Mouse (Mus musculus) erythroid progenitor cell, adult 5-6 weeks (primary cell): ENCODE results near the gene H60b. TPM values are rescaled to one million over a fixed set of nuclear protein-coding genes. Genes with fewer than 3 reads are reported as not detected.
"Not testable (repeated sequence)": the region's sequence is repeated elsewhere in the genome, so short reads cannot be mapped to it uniquely, and the experiment has no call there.

ENCODE experiments used
- ATAC-seq: replicated peaks from 2 replicates; pipeline ENCODE4 v1.8.0; 2016; ENCODE audit warnings: moderate number of reproducible peaks, mild to moderate bottlenecking, moderate TSS enrichment, inconsistent platforms; ENCODE audit not compliant: poor library complexity, low FRiP score, severe bottlenecking
- total RNA-seq, 2 experiments: library from RNA; stranded (forward) in 1 of 2; stranded (reverse) in 1 of 2; fragments of 150-400 nt in 1 of 2; fragments of 186-747, 209-891 nt in 1 of 2; gene quantifications; 2 replicates each; pipeline versions ENCODE4 v1.2.3 to v1.2.4; 2015 to 2017; ENCODE audit warnings: low replicate concordance in 2 of 2

H60b gene
- total RNA-seq, 2 experiments from 2014 or later, result not detected

DNA sequence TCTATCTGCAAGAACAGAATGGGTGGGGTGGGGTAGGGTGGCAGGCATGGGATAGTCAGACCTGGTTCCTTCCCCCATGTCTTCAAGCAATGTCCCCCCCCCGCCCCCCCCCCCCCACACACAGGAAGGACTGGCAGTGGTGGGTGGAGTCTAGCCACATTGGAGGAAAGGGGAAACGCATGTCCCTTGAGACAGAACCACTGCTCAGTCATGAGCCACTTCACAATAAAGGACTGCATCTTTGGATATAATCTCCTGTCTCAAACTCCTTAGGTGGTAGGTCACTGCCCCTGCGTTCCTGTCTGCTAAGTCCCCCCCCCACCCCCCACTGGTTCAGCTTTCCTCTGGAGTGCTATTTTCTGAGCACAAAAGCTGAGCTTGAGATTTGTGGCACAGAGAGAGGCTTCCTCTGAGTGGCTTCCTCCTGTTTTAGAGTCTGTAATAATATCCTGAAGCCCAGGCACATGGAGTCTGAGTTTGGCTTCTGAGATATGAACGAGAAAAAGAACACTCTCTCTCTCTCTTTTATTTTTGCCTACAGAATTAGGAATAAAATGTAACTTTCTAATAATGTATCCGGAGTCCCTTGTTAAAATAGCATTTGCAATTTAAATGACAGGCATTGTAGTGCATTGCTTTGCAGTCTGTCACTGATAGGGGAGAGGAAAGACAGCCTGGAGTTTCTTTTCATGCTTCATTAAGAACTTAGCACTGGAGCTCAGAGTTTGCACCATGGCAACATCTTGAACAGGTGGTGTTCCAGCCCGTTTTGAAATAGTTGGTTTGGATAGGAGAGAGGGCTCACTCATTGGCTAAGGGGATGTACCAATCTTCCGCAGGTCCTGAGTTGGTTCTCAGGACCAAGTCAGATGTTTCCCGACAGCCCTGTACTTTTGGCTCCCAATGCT, 112.7 kb downstream of the H60b start:
- not testable (repeated sequence) for ATAC-seq

DNA sequence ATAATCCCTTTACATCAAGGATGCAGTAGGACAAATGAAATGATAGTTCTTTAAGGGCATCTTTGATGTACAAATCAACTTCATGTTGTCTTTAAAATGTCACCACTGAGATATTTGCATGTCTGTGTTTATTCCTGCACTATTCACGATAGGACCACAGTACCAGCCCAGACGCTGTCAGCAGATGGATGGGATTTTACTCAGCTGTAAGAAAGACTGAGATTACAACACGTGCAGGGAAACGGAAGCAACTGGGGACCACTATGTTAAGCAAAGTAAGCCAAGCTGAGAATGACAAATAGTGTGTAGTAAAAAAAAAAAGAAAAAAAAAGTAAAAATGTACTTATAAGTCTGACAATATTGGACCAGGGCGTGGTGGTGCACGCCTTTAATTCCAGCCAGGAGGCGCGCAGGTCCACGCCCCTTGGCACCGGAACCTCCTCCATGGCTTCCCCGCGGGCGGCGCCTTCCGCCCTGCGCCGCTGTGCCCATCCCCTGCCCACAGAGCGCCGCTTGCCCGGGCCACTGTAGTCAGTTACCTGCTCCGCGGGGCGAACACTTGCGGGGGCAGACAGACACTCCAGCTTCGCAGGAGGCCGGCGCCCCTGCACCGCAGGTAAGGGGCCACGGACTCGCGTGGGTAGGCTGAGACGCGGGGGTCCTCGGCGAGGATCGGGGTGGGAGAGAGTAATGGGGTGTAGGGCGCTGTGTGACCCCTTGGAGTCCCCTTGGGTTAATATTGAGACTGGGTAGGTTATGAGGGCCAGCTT, 114.7 kb downstream of the H60b start:
- ATAC-seq, result not testable (repeated sequence)

- ATAC-seq, result no peak
Observed at GRCm38 (mm10) chr10:22273684-22274305, 115.4 kb downstream of the H60b start.

- no peak for ATAC-seq
Observed at GRCm38 (mm10) chr10:22274445-22275057, 116.2 kb downstream of the H60b start.

DNA sequence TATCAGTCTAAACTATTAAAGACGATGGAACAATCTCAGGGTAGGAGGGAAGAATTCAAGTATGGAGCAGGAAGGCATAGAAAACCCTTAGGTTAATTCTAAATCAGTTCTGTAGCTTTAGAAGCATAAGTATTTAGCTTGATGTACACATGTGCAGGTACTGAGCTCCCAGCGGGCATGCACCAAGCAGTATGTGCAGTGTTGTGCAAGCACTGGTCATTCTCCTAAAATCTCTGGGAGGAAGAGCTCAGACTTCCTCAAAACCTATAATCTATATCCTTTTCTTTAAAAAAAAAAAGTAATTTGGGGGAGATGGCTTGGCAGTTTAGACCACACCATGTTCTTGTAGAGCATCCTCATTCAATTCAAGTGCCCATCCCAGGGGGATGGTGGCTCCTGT, 120.1 kb downstream of the H60b start:
- ATAC-seq, result not testable (repeated sequence)

DNA sequence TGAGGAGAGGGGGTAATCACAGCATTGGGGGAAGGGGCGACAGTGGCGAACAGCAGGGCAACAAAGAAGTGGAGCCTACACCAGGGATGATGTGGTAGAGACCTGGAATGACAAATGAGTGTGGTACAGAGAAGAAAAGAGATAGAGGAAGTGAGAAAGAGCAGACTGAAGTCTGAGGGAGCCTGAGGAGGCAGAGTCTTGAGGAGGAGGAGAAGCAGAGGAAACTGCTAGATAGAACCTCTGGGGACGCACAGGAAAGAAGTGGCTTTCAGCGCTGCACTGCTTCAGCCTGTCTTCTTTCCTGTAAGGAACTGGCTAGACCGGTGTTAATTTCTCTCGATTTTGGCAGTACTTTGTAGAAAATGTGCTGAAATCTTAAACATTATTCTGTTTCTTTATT, 124.4 kb downstream of the H60b start:
- ATAC-seq, result no peak

DNA sequence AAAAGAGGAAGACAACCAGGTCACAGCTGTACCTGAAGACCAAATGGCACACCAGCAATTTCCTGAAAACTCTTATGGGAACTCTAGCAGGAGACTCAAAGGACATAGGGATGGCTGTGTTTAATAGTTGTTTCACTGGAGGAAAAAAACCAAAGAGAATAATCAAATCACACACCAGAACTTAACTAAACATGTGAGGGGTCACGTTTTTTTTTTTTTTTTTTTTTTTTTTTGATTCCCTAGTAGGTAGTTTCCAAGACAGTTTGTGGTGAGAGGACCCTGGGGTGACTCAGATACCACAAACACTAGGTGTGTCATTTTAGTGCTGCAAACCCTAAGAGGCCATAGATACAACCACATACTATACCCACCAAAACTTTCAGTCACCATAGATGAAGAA, 137.3 kb downstream of the H60b start:
- ATAC-seq, result no peak

DNA sequence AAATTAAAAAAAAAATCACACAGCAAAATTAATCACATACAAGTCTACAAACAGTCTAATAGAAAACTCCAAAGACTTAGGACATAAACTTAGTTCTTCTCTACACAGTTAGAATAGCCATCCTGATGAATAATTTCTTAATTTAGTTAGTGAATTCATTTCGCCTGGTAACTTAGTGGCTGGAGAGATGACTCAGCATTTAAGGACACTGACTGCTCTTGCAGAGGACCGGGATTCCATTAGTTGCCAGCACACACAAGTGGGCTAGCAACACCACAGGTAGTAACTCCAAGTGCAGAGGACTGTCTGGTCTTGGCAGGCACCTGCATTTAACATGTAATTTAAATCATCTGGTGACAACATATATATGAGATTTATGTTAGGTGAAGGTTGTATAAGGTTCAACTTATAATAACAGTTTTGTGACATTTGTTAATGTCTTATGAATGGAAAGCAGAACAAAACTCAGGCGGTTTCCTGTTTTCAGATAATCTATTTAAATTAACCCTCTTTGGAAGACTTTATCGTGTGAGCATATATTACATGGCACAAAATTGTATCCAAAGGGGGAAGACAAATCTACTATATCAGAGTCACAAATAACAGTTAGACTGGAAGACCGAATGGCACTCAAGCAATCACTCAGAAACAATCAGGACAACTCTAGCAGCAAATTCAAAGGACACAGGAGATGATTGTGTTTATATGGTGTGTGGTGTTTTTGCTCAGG, 138.8 kb downstream of the H60b start:
- ATAC-seq, result no peak

DNA sequence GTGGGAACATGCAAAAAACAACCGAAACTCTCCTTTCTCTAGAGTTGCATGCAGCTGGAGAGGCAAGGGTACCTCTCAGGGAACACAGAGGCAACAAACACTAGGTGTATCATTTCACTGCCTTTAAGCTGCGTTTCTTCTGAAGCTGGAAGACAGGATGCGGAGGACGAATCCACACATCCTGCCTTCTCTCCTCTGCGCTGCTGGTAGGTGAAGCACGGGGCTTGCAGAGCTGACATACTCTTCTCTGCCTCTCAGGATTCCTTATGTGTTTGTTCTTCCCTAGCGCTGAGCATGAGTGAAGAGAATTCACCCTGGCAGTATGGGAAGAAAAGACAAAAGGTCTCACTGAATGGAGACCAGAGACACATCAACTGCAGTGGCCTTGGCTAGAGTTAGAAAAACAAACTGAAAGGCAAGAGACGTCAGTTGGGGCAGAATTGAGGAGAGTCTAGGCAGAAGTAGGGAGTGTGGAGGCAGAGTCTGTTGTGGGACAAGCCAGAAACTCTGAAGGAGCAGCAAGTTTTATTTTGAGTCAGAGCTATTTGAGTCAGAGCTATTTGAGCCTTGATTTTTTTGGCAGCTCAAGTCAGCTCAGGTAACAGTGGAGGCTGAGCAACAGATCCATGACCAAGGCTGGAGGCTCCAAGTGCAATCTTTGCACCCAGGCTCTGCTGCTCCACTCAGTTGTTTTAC, 139.5 kb downstream of the H60b start:
- no peak for ATAC-seq

DNA sequence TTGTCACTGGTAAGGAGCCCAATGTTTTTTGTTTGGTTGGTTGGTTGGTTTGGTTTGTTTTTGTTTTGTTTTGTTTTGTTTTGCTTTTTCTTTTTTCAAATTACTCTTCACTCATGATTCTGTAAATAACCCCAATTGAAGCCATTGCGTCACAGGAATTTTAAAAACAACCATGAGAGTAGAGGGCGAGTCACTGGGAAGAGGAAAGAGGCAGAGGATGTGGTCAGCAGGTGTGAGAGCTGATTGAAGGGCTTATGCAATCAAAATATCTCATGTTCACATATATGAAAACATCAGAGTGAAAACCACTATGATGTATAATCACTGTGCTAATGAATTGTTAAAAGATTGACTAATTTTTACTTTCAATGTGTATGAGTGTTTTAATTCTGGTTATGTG, 140.9 kb downstream of the H60b start:
- ATAC-seq, result no peak

GRCm38 (mm10) chr10:22301641-22302040, 143.3 kb downstream of the H60b start:
- ATAC-seq, result no peak

GRCm38 (mm10) chr10:22302344-22303057, 144.1 kb downstream of the H60b start:
- ATAC-seq, result no peak

DNA sequence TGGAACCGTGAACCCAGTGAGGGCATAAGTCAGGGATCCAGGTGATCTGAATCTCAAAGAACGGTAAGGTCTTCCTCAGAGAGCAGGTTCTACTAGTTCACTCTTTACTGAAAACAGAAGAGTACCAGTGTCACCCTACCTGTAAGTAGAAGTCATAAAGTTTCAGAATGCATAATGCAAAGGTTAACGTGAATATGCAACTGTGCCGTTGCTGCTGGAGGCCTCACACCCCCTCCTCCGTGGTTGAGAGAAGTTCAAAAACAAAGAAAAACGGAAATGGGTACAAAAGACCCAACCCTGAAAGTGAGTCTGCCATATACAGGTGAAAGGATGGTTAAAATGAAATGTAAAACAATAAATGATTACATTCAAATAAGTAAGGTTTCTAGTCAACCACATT, 145.3 kb downstream of the H60b start:
- ATAC-seq, result no peak

DNA sequence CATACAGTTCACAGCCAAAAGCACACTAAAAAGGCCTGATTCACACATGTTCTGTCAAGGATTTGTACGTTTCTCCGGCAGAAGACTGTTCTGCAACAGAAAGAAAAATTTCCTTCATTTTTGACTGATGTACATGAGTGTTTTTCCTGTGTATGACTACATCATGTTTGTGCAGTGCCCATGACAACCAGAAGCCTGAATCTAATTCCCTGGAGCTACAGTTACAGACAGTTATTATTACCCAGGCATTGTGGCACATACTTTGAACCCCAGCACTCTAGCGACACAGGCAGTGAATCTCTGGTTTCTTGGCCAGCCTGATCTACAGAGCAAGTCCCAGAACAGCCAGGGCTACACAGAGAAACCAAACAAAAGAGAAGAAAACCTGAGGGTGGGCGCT, 147.4 kb downstream of the H60b start:
- no peak for ATAC-seq

DNA sequence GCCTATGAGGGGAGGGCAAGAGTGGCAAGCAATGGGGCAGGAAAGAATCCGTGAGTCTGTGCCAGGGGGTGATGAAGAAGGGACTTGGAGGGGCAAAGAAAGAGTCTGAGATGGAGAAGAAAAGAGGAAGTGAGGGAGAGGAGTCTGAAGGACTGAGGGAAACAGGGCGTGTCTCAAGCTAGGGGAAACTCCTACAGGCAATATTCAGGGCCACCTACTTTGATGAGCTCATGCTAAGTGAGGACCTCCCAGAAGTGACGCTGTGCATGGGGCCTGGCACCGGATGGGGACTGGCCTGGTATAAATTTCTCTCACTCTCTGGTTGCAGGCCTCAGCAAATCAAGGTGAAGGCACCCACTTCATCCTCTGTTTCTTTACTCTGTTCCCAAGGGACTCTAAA, 148.1 kb downstream of the H60b start:
- no peak for ATAC-seq

GRCm38 (mm10) chr10:22308221-22308620, 149.8 kb downstream of the H60b start:
- no peak for ATAC-seq

GRCm38 (mm10) chr10:22322858-22323257, 164.5 kb downstream of the H60b start:
- no peak for ATAC-seq
